Mouse (Mus musculus) thymus, postnatal 14 days (tissue): ENCODE results near the gene Raf1.

Source experiments
- DNase-seq: peaks from one replicate; pipeline ENCODE4 v3.0.0; 2021

Raf1 gene

GRCm38 (mm10) chr6:115676452-115677128, at the start of gene Raf1:
Gene Raf1, minus strand, starts transcription at chr6:115676635.
- peak; percentile 98 for DNase-seq

DNA sequence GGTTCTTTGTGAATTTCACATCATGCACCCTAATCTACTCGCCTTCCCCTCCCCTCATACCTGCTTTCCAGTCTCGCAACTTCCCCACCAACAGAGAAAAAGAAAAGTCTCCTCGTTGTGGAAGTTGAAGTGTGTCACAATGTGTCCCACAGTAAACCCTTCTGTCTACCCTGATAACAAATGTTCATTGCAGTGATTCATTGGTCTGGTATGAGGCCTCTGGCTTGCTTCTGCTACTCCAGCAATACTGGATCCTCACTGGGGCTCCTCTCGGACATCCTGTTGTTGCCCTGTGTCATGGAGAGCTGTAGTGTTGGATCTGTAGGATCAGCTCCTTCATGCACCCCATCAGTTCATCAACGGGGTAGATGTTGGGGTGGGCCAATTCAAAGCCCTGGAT, 45.8 kb upstream of the Raf1 start:
- no peak for DNase-seq

DNA sequence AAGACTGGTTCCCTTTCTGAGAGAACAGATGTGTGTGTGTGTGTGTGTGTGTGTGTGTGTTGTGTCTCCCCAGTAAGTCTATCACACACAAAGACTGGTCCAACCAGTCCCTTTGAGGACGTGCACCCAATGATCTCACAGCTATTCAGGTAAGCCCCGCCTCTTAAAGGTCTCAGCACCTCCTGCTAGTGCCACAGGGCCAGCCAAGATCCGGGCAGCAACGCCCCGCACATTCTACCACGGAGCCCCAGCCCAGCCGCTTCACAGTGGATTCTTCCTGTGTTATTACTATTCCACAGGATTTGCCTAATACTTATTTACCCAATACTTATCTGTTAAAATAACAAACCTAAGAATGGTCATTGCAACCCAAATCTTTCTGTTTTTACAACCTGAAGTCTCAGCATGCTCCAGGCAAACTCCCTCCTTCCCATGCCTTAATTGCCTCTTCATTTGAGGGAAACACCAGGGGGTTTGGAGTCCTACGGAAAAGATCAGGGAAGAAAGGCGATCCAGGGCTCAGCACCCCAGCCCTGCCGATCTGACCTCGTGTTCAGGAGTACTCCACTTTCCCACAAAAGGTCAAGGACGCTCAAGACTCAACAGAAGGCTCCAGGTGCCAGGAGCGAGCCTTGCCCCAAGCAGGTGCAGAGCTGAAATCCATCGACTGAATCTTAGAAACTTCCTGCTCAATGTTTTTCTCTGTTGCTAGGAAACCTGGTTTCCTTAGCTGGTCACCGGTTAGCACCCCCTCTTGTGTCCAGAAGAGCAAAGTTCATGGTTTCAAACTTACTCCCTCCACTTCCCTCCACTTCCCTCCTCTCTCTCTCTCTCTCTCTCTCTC, 41.5 kb upstream of the Raf1 start:
- peak; percentile 67 for DNase-seq

DNA sequence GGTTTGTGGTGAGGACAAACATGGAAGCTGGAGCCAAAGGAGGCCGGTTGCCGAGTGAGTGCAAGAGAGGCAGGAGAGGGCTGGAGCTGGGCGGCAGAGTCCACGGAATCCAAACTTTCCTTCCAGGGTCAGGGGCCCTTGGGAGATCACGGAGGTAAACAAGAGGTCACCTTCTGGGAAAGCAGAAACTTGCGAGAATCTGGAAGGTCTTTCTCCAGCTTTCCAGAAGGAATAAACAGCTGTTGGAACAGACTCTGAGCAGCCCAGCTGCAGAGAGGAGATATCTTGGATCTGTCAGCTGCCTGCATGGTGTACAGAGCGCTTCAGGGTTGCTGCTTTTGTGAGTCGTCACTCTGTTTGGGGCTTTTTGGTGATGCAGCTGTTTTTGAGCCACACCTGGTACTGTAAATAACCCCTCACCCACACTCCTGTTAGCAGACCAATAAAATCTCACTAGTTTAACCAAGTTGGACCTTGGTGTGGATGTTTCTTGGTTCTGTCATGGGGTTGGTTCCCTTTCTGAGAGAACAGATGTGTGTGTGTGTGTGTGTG, 40.7 kb upstream of the Raf1 start:
- DNase-seq, result peak; percentile 55

GRCm38 (mm10) chr6:115711261-115711660, 34.8 kb upstream of the Raf1 start:
- no peak for DNase-seq

- no peak for DNase-seq
These were observed 26.5 kb upstream of the Raf1 start for GRCm38 (mm10) chr6:115702901-115703300.

DNA sequence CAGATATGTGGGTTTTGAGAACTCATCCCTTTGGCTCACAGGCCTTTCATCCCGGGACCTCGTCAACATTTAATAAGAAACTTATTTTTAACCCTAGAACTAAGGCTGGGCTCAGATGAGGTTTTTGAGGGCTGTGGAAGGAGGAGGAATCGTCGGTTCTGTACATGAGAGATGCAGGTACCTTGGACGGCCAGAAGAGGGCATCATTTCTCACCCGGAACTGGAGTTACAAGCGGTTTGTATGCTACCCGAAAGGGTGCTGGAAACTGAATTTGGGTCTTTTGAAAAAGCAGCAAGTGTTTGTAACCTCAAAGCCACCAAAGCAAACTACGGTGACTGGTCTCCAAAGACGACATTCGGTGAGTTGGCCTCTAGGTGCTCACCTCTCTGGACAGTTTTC, 24.9 kb upstream of the Raf1 start:
- DNase-seq, result peak; percentile 23

DNA sequence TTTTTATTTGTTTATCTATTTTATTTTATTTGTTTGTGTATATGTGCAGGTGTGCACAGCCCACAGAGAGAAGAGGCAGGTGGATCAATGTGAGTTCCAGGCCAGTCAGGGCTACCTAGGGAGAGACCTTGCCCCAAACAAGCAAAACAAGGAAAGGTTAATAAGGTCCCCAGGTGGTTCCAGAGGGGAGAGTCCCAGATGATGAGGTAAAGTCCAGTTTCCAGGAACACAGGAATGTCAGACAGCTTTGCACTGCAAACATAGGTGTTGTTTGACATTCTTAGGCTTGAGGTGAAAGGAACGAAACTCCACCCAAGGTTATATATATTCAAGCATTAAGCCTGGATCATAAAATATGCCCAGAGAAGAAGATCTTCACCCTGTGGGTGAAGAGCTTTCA, 24.3 kb upstream of the Raf1 start:
- DNase-seq, result no peak

DNA sequence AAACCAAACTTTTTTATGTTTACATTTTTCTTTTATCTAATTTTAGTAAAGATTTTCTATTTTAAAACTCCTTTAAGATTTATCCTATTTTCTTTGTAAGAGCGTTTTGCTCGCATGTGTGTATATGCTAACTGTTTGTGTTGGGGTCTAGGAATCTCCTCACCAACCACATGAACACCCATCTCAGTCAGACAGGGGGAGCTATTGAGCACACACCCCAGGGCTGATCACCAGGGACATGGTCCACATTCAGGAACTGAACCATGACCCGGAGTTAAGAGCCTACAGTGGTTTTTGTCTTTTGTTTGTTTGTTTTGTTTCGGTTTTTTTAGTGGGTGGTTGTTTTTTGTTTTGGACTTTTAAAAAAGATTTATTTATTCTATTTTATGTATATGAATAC, 22.3 kb upstream of the Raf1 start:
- peak; percentile 46 for DNase-seq

DNA sequence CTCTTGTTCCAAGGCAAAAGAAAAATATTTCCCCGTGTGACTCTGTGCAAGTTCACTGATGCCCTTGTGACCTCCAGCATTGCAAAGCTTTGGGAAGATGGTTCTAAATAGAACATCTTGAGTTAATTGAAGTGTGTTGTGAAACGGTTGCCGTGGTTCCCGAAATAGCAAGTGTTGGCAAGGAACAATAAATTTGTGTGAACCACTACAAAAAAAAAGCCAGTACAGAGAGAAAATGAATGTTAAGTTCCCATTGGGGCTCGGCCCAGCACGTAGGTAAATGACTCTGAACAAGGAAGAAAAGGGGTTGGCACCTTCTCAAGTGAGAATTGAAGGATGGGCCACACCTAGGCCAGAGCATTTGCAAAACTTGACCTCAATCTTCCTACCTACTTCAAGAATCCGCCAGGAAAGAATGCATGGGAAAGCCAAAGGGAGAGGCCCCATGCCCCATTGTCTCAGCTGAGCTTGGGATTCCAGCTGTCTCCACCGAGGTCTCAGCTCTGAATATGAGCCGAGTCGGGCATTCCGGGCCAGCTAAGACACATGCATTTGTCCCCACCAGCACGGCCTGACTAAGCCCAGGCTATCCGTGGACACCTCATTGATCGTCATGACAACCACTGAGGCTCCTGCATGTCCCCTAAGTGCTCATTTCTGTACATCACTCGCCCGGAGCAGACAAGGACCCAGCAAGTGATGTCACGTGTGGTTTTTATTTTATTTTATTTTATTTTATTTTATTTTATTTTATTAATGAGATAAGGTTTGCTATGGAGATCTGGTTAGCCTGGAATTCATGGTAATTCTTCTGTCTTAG, 21.5 kb upstream of the Raf1 start:
- no peak for DNase-seq

DNA sequence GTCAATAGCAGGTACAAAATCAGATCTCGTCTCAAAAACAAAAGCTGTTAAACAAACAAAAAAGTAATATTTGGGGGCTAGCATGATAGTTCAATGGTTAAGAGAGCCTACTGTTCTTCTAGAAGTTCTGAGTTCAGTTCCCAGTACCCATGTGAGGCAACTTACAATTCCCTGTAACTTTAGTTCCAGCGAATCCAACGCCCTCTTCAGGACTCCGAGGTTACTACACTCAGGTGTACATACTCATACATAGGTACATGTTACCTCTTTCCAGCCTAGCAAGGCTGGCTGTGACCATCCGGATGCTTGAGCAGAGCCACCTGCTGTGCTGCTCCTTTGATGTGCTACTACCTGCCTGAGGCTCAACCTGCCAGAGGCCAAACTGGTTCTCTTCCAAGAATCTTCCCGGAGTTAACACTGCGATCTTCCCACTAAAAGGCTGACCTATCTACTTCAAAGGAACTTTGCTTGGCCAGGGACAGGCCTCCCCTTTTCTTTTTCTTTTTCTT, 20.3 kb upstream of the Raf1 start:
- DNase-seq, result no peak

GRCm38 (mm10) chr6:115695124-115695523, 18.7 kb upstream of the Raf1 start:
- no peak for DNase-seq

GRCm38 (mm10) chr6:115694441-115694842, 18.0 kb upstream of the Raf1 start:
- DNase-seq, result no peak

- peak; percentile 50 for DNase-seq
These were observed 16.7 kb upstream of the Raf1 start for GRCm38 (mm10) chr6:115692963-115693730.

DNA sequence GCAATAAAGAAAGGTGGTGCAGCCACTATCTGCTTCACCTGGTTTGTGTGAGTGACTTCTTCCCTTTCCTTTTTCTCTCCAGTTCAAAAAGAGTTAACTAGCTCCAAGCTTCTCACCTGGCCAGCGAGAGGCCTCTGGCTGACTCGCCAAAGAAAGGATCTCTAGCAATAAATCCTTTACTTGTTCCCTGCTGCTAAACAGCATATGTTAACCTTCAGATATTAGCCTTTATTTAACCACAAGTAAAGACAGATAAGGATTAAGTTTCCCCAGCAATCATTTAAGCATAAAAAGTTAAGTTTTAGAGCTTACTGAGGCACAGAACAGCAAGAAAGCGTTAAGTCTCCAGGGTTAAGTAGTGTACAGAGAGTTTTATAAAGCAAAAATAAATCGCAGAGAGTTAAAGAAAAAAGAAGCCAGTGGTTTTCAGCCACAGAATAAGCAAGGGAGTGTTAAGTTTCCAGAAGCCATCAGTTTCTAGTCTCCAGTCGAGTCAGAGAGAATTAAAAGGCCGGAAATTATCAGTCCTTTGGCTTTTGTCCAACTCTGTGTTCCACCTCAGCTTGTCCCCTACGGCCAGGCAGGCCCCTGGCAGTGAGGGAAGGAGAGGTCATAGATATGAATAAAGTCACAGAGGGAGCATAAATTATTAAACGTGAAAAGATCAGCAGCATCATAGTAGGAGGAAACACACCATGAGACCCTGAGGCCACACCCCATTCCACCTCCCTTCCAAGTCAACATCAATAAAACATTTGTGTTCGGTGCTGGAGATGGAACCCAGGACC, 15.9 kb upstream of the Raf1 start:
- no peak for DNase-seq

GRCm38 (mm10) chr6:115690105-115690504, 13.7 kb upstream of the Raf1 start:
- no peak for DNase-seq

GRCm38 (mm10) chr6:115688589-115688988, 12.2 kb upstream of the Raf1 start:
- DNase-seq, result no peak

GRCm38 (mm10) chr6:115687753-115688152, 11.3 kb upstream of the Raf1 start:
- no peak for DNase-seq

GRCm38 (mm10) chr6:115684851-115685646, 8.6 kb upstream of the Raf1 start:
- DNase-seq, result no peak

DNA sequence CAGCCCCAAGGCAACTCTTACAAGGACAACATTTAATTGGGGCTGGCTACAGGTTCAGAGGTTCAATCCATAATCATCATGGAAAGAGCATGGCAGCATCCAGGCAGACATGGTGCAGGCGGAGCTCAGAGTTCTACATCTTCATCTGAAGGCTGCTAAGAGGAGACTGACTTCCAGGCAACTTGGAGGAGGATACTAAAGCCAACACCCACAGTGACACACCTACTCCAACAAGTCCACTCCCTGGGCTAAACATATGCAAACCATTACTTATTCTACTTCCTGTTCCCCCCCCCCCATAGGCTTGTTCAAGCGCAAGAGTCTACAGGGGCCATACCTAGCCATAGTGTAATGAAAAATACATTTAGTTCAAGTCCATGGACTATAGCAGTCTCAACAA, 7.8 kb upstream of the Raf1 start:
- no peak for DNase-seq
